Mouse (Mus musculus): ENCODE data around the gene Ndc1.

- TF ChIP-seq CTCF (IDR thresholded peaks at IDR 0.05), result no peak
- no peak for TF ChIP-seq POLR2A (IDR thresholded peaks at IDR 0.05; ENCODE audit: insufficient read depth, low read depth, low read length)
- TF ChIP-seq EP300 (IDR thresholded peaks at IDR 0.05; ENCODE audit: insufficient read depth, low read depth, low read length), result no peak
Observed at GRCm38 (mm10) chr4:107434356-107435237, 67.0 kb downstream of the Ndc1 start, which contains the start of gene Glis1.

Data from heart, adult 2 months (tissue).